Mouse (Mus musculus) myocyte (in vitro differentiated cells): Measurements from ENCODE around the gene Pamr1.

Source experiments
- CEBPB ChIP-seq: IDR thresholded peaks from 2 replicates; pipeline ENCODE4 v1.6.1; 2011; ENCODE audit warnings: mild to moderate bottlenecking, moderate library complexity; ENCODE audit not compliant: poor library complexity, insufficient read depth, severe bottlenecking
- MAX ChIP-seq: IDR thresholded peaks from one replicate; pipeline ENCODE4 v1.6.1; 2011; ENCODE audit warnings: low read depth, mild to moderate bottlenecking, control low read depth
- MYOD1 ChIP-seq, 3 experiments: IDR thresholded peaks; one replicate each; pipeline ENCODE4 v1.6.1; 2011; ENCODE audit warnings: control low read depth in 2 of 3, low read depth in 2 of 3, mild to moderate bottlenecking in 2 of 3, moderate library complexity in 1 of 3; ENCODE audit not compliant: insufficient read length in 2 of 3, control insufficient read depth in 1 of 3
- MYOG ChIP-seq, 3 experiments: IDR thresholded peaks; one replicate each; pipeline ENCODE4 v1.6.1; 2011; ENCODE audit warnings: control low read depth in 2 of 3, low read depth in 2 of 3, mild to moderate bottlenecking in 2 of 3; ENCODE audit not compliant: insufficient read length in 2 of 3, control insufficient read depth in 1 of 3, insufficient read depth in 1 of 3
- POLR2A ChIP-seq: IDR thresholded peaks from one replicate; pipeline ENCODE4 v1.6.1; 2011; ENCODE audit warnings: low read depth, mild to moderate bottlenecking, control low read depth, moderate library complexity; ENCODE audit not compliant: insufficient read length
- POLR2AphosphoS2 ChIP-seq: IDR thresholded peaks from one replicate; pipeline ENCODE4 v1.6.1; 2011; ENCODE audit warnings: low read depth, control low read depth; ENCODE audit not compliant: insufficient read length
- REST ChIP-seq: IDR thresholded peaks from one replicate; pipeline ENCODE4 v1.6.1; 2011; ENCODE audit warnings: mild to moderate bottlenecking, control low read depth, moderate library complexity; ENCODE audit not compliant: insufficient read depth, insufficient read length
- TCF12 ChIP-seq: IDR thresholded peaks from one replicate; pipeline ENCODE4 v1.6.1; 2011; ENCODE audit warnings: mild to moderate bottlenecking, control low read depth; ENCODE audit not compliant: poor library complexity, insufficient read depth, severe bottlenecking
- USF1 ChIP-seq: IDR thresholded peaks from one replicate; pipeline ENCODE4 v1.6.1; 2011; ENCODE audit warnings: low read depth, mild to moderate bottlenecking, control low read depth, moderate library complexity

DNA sequence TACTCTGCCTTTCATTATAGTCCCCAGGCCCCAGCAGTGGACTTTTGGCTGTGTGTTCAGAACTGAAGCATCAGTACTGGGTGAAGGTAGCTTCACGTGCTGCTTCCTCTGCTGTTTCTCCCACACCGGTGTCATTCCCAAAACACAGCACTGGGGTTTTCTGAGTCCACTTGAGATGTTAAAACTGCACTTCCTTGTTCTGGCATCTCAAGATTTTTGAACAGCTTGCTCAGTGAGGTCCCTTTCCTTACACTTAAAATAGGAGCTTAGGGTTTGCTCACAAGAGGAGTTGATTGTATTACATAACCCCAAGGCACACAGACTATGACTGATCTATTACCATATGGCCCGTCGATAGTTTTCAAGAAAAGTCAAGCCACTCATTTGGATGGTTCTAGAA lies 82.5 kb downstream of the Pamr1 start:
- TF ChIP-seq POLR2AphosphoS2 = no peak
- TF ChIP-seq USF1 = no peak
- TF ChIP-seq POLR2A = no peak
- TF ChIP-seq CEBPB = no peak
- no peak for TF ChIP-seq REST
- TF ChIP-seq MYOG (IDR thresholded peaks at IDR 0.05; ENCODE audit: control insufficient read depth in 1 of 3, insufficient read depth in 1 of 3, insufficient read length in 2 of 3, low read depth in 2 of 3) = no peak
- TF ChIP-seq MYOD1 (IDR thresholded peaks at IDR 0.05; ENCODE audit: control insufficient read depth in 1 of 3, insufficient read length in 2 of 3, low read depth in 2 of 3) = no peak
- TF ChIP-seq TCF12 = no peak
- no peak for TF ChIP-seq MAX
